In genomic region chr13:97206046-97206445, GRCm38 (mm10) we compare ENCODE assay signal across 14 mouse cellular contexts. TPM values are rescaled to one million over a fixed set of nuclear protein-coding genes. Genes with fewer than 3 reads are reported as not detected.
DNase-seq lines count a peak whose midpoint lies in the region; ATAC-seq and TF ChIP-seq lines count a peak whose summit lies in the region.
"Had no signal": no experiment of that assay in that cellular context is flagged by ENCODE, and none has a peak within 500 bp of the region (broad histone marks: within the 10 kb centered on the region; RNA-seq: fewer than 3 reads in every experiment).

No protein-coding gene starts in this region.

- ATAC-seq in limb, embryonic 11.5 days (ENCODE audit: insufficient number of reproducible peaks, low FRiP score, low TSS enrichment, low read depth) = 0 out of 2 replicates have a peak, but pooled peaks have one; percentile 28
- ATAC-seq in liver, embryonic 13.5 days (ENCODE audit: low read depth) = no peak

- H3K9me3 ChIP-seq in limb, embryonic 11.5 days (ENCODE audit: control insufficient read depth, low read length) = no peaks in the 10 kb centered on the region
- no peaks in the 10 kb centered on the region for H3K9me3 ChIP-seq in limb, embryonic 10.5 days (replicated peaks)
- no peaks in the 10 kb centered on the region for H3K9me3 ChIP-seq in liver, embryonic 13.5 days (replicated peaks)
- H3K9me3 ChIP-seq: heart, embryonic 13.5 days; limb, embryonic 13.5 days; lung, embryonic 15.5 days had no signal

- no peak overlapping the region for H3K4me3 ChIP-seq in kidney, adult 2 months (ENCODE audit: insufficient read depth, low read depth, low read length)
- H3K4me3 ChIP-seq in limb, embryonic 11.5 days (ENCODE audit: low read depth, low read length) = no peak overlapping the region
- no peak overlapping the region for H3K4me3 ChIP-seq in limb, embryonic 10.5 days
- H3K4me3 ChIP-seq in liver, embryonic 13.5 days (replicated peaks) = no peak overlapping the region

- H3K4me2 ChIP-seq in limb, embryonic 11.5 days (ENCODE audit: low read depth, severe bottlenecking) = no peak overlapping the region
- peak overlapping the region; percentile 62 for H3K4me2 ChIP-seq in liver, embryonic 13.5 days

- DNase-seq in kidney, adult 2 months = peak; percentile 61
- DNase-seq in kidney, adult 11 months = no peak
- no peak for DNase-seq in limb, embryonic 11.5 days (ENCODE audit: low spot score)
- DNase-seq in limb, embryonic 10.5 days (ENCODE audit: low spot score) = no peak
- no peak for DNase-seq in liver, embryonic 13.5 days
- no peak for DNase-seq in c-Kit-positive CD71-positive TER-119-positive erythroid progenitor cells, embryonic 14.5 days (ENCODE audit: low spot score)
- no peak for DNase-seq in testis, postnatal 14 days (ENCODE audit: low spot score)

- no peaks in the 10 kb centered on the region for H3K36me3 ChIP-seq in kidney, adult 2 months (ENCODE audit: control insufficient read depth, insufficient read depth, low read length)
- no peaks in the 10 kb centered on the region for H3K36me3 ChIP-seq in limb, embryonic 11.5 days (ENCODE audit: control insufficient read depth, insufficient read depth, low read length)
- no peaks in the 10 kb centered on the region for H3K36me3 ChIP-seq in limb, embryonic 10.5 days
- H3K36me3 ChIP-seq in liver, embryonic 13.5 days = no peaks in the 10 kb centered on the region
- H3K36me3 ChIP-seq: forebrain, embryonic 10.5 days; heart, embryonic 13.5 days; limb, embryonic 13.5 days; lung, embryonic 15.5 days had no signal

- no peak overlapping the region for H3K9ac ChIP-seq in limb, embryonic 11.5 days (ENCODE audit: low read length)
- H3K9ac ChIP-seq in liver, embryonic 13.5 days = no peak overlapping the region
- H3K9ac ChIP-seq: forebrain, postnatal 0 days; lung, embryonic 15.5 days had no signal

- H3K4me1 ChIP-seq in kidney, adult 2 months (ENCODE audit: control insufficient read depth, insufficient read depth, low read length) = peaks cover 9% of the 10 kb centered on the region
- H3K4me1 ChIP-seq in limb, embryonic 11.5 days (ENCODE audit: control insufficient read depth, insufficient read depth, low read length) = no peaks in the 10 kb centered on the region
- peaks cover 16% of the 10 kb centered on the region; the same call in 1 of the 2 replicates for H3K4me1 ChIP-seq in limb, embryonic 10.5 days
- peaks cover 16% of the 10 kb centered on the region for H3K4me1 ChIP-seq in liver, embryonic 13.5 days (replicated peaks)

- no peaks in the 10 kb centered on the region for H3K27me3 ChIP-seq in kidney, adult 2 months (replicated peaks; ENCODE audit: control insufficient read depth, insufficient read depth, low read length)
- H3K27me3 ChIP-seq in limb, embryonic 11.5 days (ENCODE audit: control insufficient read depth, insufficient read depth, low read length) = no peaks in the 10 kb centered on the region
- no peaks in the 10 kb centered on the region for H3K27me3 ChIP-seq in limb, embryonic 10.5 days (ENCODE audit: low read depth, poor library complexity, severe bottlenecking)
- no peaks in the 10 kb centered on the region for H3K27me3 ChIP-seq in liver, embryonic 13.5 days
- H3K27me3 ChIP-seq: heart, embryonic 13.5 days; limb, embryonic 13.5 days; lung, embryonic 15.5 days; Patski had no signal

- 73% methylated on average over 2 of the region's 2 CpGs for WGBS in kidney, adult 2 months
- WGBS in limb, embryonic 11.5 days = 95% methylated on average over 2 of the region's 2 CpGs
- WGBS in limb, embryonic 10.5 days = 93% methylated on average over 2 of the region's 2 CpGs
- WGBS in liver, embryonic 13.5 days (ENCODE audit: insufficient replicate concordance) = 71% methylated on average over 2 of the region's 2 CpGs

- TF ChIP-seq POLR2A in kidney, adult 2 months (IDR thresholded peaks at IDR 0.05; ENCODE audit: low read depth, low read length) = no peak

- H3K27ac ChIP-seq in kidney, adult 2 months (ENCODE audit: insufficient read depth, low read depth, low read length) = peak overlapping the region; percentile 94
- H3K27ac ChIP-seq in limb, embryonic 11.5 days (replicated peaks; ENCODE audit: low read depth, low read length) = no peak overlapping the region
- H3K27ac ChIP-seq in limb, embryonic 10.5 days = no peak overlapping the region
- H3K27ac ChIP-seq in liver, embryonic 13.5 days = peak overlapping the region; percentile 15; the same call in 1 of the 2 replicates
- H3K27ac ChIP-seq: hindbrain, postnatal 0 days had no signal

- no peak for TF ChIP-seq CTCF in kidney, adult 2 months (conservative IDR thresholded peaks at IDR 0.05; ENCODE audit: insufficient read depth, insufficient read length, low read depth, low read length)

RNA-seq across cellular contexts. Expression of gene Hexb, which starts 7.9 kb away (rescaled TPM):
- 149 and 205 TPM in 2 replicates for polyA plus RNA-seq in kidney, adult 2 months (2012; rRNA removed)
- 20.8 and 22.2 TPM in 2 replicates for polyA plus RNA-seq in limb, embryonic 11.5 days (2014; fragmentation: Nextera tagmentation; extraction: Ambion mirVana)
- polyA plus RNA-seq in limb, embryonic 10.5 days (2016; fragmentation: Nextera tagmentation; extraction: Ambion mirVana) = 15.2 and 18.2 TPM in 2 replicates
- 16.0 and 20.4 TPM in 2 replicates for polyA plus RNA-seq in liver, embryonic 13.5 days (2015; fragmentation: Nextera tagmentation; extraction: Ambion mirVana)

RNA-seq across cellular contexts. Expression of gene Enc1, which starts 34.9 kb away (rescaled TPM):
- 2.7 and 3.6 TPM in 2 replicates for polyA plus RNA-seq in kidney, adult 2 months (2012; rRNA removed)
- polyA plus RNA-seq in limb, embryonic 11.5 days (2014; fragmentation: Nextera tagmentation; extraction: Ambion mirVana) = 6.7 and 7.3 TPM in 2 replicates
- polyA plus RNA-seq in limb, embryonic 10.5 days (2016; fragmentation: Nextera tagmentation; extraction: Ambion mirVana) = 2.5 and 4.3 TPM in 2 replicates
- polyA plus RNA-seq in liver, embryonic 13.5 days (2015; fragmentation: Nextera tagmentation; extraction: Ambion mirVana) = 0.75 and 0.81 TPM in 2 replicates

Comparison
In these comparisons a context has a peak if more than half of its experiments do, and no peak if none do; other contexts are left out.
1. H3K27ac ChIP-seq: peak in kidney, adult 2 months (single experiment) and liver, embryonic 13.5 days (single experiment); none in limb, embryonic 11.5 days (single experiment) and limb, embryonic 10.5 days (single experiment).